Mouse (Mus musculus): Measurements from ENCODE around the gene Asb2. TPM values are rescaled to one million over a fixed set of nuclear protein-coding genes. Genes with fewer than 3 reads are reported as not detected.

Asb2 gene
- polyA plus RNA-seq, 1 experiment from 2014 or later = 3.5 TPM

Other genes with a start within 250 kb of the Asb2 start
- not detected in 2 replicates for gene Prima1, start 113.9 kb downstream of the Asb2 start, polyA plus RNA-seq (2015; fragmentation: Nextera tagmentation; extraction: Ambion mirVana)
- not detected in 2 replicates for gene Fam181a, start 45.0 kb downstream of the Asb2 start, polyA plus RNA-seq (2015; fragmentation: Nextera tagmentation; extraction: Ambion mirVana)
- 28.5 and 28.9 TPM in 2 replicates for gene Otub2, start 32.7 kb upstream of the Asb2 start, polyA plus RNA-seq (2015; fragmentation: Nextera tagmentation; extraction: Ambion mirVana)
- 0.12 and 0.26 TPM in 2 replicates for gene 9330161L09Rik, start 51.8 kb upstream of the Asb2 start, polyA plus RNA-seq (2015; fragmentation: Nextera tagmentation; extraction: Ambion mirVana)
- gene Ddx24, start 69.8 kb upstream of the Asb2 start, polyA plus RNA-seq (2015; fragmentation: Nextera tagmentation; extraction: Ambion mirVana) = 32.3 and 47.5 TPM in 2 replicates
- gene Ifi27, start 78.2 kb upstream of the Asb2 start, polyA plus RNA-seq (2015; fragmentation: Nextera tagmentation; extraction: Ambion mirVana) = 26.4 and 31.5 TPM in 2 replicates
- 12.7 and 15.7 TPM in 2 replicates for gene Ifi27l2a, start 87.7 kb upstream of the Asb2 start, polyA plus RNA-seq (2015; fragmentation: Nextera tagmentation; extraction: Ambion mirVana)
- not detected in 2 replicates for gene Ifi27l2b, start 101.2 kb upstream of the Asb2 start, polyA plus RNA-seq (2015; fragmentation: Nextera tagmentation; extraction: Ambion mirVana)
- 1.0 and 1.3 TPM in 2 replicates for gene Ppp4r4, start 176.3 kb upstream of the Asb2 start, polyA plus RNA-seq (2015; fragmentation: Nextera tagmentation; extraction: Ambion mirVana)

Measured in liver, embryonic 15.5 days (tissue).